Mouse (Mus musculus): ENCODE data around the gene Dytn.
"Not testable (repeated sequence)": the region's sequence is repeated elsewhere in the genome, so short reads cannot be mapped to it uniquely, and the experiment has no call there.

Gene Dytn

GRCm38 (mm10) chr1:63686827-63687226 lies at the start of gene Dytn:
Dytn (minus strand) TSS chr1:63686927.
- DNase-seq (ENCODE audit: extremely low read depth, low read depth), result no peak

- no peak for DNase-seq (ENCODE audit: extremely low read depth, low read depth)
These were observed 43.6 kb upstream of the Dytn start, which contains the start of the genes Mdh1b and Fastkd2 for GRCm38 (mm10) chr1:63730240-63730771. Mdh1b (minus strand) TSS chr1:63730318. Fastkd2 (plus strand) TSS chr1:63730614.

GRCm38 (mm10) chr1:63729796-63730195 lies 43.1 kb upstream of the Dytn start:
- no peak for DNase-seq (ENCODE audit: extremely low read depth, low read depth)

GRCm38 (mm10) chr1:63720161-63720560 lies 33.4 kb upstream of the Dytn start:
- no peak for DNase-seq (ENCODE audit: extremely low read depth, low read depth)

GRCm38 (mm10) chr1:63708876-63709275 lies 22.1 kb upstream of the Dytn start:
- DNase-seq (ENCODE audit: extremely low read depth, low read depth), result no peak

GRCm38 (mm10) chr1:63705733-63706132 lies 19.0 kb upstream of the Dytn start:
- no peak for DNase-seq (ENCODE audit: extremely low read depth, low read depth)

- DNase-seq (ENCODE audit: extremely low read depth, low read depth), result no peak
These were observed 10.1 kb upstream of the Dytn start for GRCm38 (mm10) chr1:63696861-63697260.

- DNase-seq (ENCODE audit: extremely low read depth, low read depth), result no peak
These were observed 10.8 kb downstream of the Dytn start for GRCm38 (mm10) chr1:63675975-63676374.

- peak; percentile 58 for DNase-seq (ENCODE audit: extremely low read depth, low read depth)
These were observed 17.9 kb downstream of the Dytn start for GRCm38 (mm10) chr1:63668852-63669160.

- DNase-seq (ENCODE audit: extremely low read depth, low read depth), result no peak
These were observed 18.5 kb downstream of the Dytn start for GRCm38 (mm10) chr1:63667949-63668851.

- no peak for DNase-seq (ENCODE audit: extremely low read depth, low read depth)
These were observed 19.4 kb downstream of the Dytn start for GRCm38 (mm10) chr1:63667201-63667948.

- no peak for DNase-seq (ENCODE audit: extremely low read depth, low read depth)
These were observed 20.6 kb downstream of the Dytn start for GRCm38 (mm10) chr1:63666089-63666488.

- peak; percentile 49 for DNase-seq (ENCODE audit: extremely low read depth, low read depth)
These were observed 27.1 kb downstream of the Dytn start for GRCm38 (mm10) chr1:63659591-63659990.

- peak; percentile 52 for DNase-seq (ENCODE audit: extremely low read depth, low read depth)
These were observed 28.7 kb downstream of the Dytn start for GRCm38 (mm10) chr1:63658016-63658415.

- no peak for DNase-seq (ENCODE audit: extremely low read depth, low read depth)
These were observed 46.8 kb downstream of the Dytn start for GRCm38 (mm10) chr1:63639921-63640320.

GRCm38 (mm10) chr1:63630390-63630789 lies 56.3 kb downstream of the Dytn start:
- DNase-seq (ENCODE audit: extremely low read depth, low read depth), result not testable (repeated sequence)

- no peak for DNase-seq (ENCODE audit: extremely low read depth, low read depth)
These were observed 58.5 kb downstream of the Dytn start for GRCm38 (mm10) chr1:63628211-63628610.

- no peak for DNase-seq (ENCODE audit: extremely low read depth, low read depth)
These were observed 71.1 kb downstream of the Dytn start, which contains the start of gene Gm39653 for GRCm38 (mm10) chr1:63615668-63616067. Gm39653 (plus strand) TSS chr1:63615968.

GRCm38 (mm10) chr1:63614594-63614993 lies 72.1 kb downstream of the Dytn start:
- DNase-seq (ENCODE audit: extremely low read depth, low read depth), result peak; percentile 6

GRCm38 (mm10) chr1:63609613-63610012 lies 77.1 kb downstream of the Dytn start:
- no peak for DNase-seq (ENCODE audit: extremely low read depth, low read depth)

- DNase-seq (ENCODE audit: extremely low read depth, low read depth), result no peak
These were observed 82.7 kb downstream of the Dytn start for GRCm38 (mm10) chr1:63603870-63604500.

- DNase-seq (ENCODE audit: extremely low read depth, low read depth), result no peak
These were observed 99.9 kb downstream of the Dytn start for GRCm38 (mm10) chr1:63586869-63587268.
